Mouse (Mus musculus): ENCODE data around the gene Speer4f2. TPM values are rescaled to one million over a fixed set of nuclear protein-coding genes. Genes with fewer than 3 reads are reported as not detected.
"Not testable (repeated sequence)": the region's sequence is repeated elsewhere in the genome, so short reads cannot be mapped to it uniquely, and the experiment has no call there.

Gene Speer4f2
- not detected in 2 replicates for total RNA-seq (2015)
- total RNA-seq (2017) = not detected in 2 replicates

DNA sequence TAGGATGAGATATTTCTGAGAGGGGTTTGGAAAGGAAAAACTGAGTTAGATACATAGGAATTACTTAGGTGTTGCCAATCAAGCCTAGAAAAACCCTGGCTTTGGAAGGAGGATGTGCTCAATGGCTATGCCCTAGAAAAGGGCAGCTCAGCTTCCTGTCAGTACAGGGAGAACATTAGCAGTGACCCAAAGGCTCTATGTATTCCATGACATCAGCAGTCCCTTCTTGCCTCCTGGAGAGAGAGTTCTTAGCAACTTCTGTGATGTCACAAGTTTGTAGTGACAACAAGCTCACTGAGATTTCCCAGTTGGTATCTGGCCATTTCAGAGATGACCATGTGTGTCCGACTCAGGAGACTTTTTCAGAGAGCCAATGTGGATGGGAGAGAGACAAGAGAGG, at the start of gene Speer4f2:
TSS of gene Speer4f2 (plus strand) at position 301 of the 400 bp plus-strand sequence.
- not testable (repeated sequence) for ATAC-seq (ENCODE audit: poor library complexity, severe bottlenecking)

- ATAC-seq (ENCODE audit: poor library complexity, severe bottlenecking) = no peak
Observed at GRCm38 (mm10) chr5:17328946-17329566, 43.9 kb upstream of the Speer4f2 start.

GRCm38 (mm10) chr5:17334836-17335235, 38.1 kb upstream of the Speer4f2 start:
- ATAC-seq (ENCODE audit: poor library complexity, severe bottlenecking) = no peak

- ATAC-seq (ENCODE audit: poor library complexity, severe bottlenecking) = not testable (repeated sequence)
Observed at GRCm38 (mm10) chr5:17345741-17346140, 27.2 kb upstream of the Speer4f2 start.

- ATAC-seq (ENCODE audit: poor library complexity, severe bottlenecking) = no peak
Observed at GRCm38 (mm10) chr5:17359394-17359999, 13.5 kb upstream of the Speer4f2 start.

DNA sequence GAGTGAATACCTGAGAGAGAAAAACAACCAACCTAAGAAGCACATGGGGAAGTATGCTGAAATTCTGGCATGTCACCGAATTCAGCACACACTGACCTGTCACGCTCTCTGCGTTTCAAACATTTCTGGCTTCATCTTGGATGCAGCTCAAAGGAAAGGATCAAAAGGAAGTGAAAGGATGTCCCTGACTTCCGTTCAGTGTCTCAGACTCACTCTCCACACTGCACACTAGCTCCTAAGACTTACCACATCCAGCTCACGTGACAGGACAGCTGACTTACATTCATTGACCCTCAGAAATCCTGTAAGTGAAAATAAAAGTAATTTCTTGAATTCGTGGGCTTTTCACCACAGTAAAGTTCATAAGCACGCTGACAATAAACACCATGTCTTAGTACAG, 16.9 kb downstream of the Speer4f2 start:
- ATAC-seq (ENCODE audit: poor library complexity, severe bottlenecking) = 0 out of 2 replicates have a peak, but pooled peaks have one; percentile 27

DNA sequence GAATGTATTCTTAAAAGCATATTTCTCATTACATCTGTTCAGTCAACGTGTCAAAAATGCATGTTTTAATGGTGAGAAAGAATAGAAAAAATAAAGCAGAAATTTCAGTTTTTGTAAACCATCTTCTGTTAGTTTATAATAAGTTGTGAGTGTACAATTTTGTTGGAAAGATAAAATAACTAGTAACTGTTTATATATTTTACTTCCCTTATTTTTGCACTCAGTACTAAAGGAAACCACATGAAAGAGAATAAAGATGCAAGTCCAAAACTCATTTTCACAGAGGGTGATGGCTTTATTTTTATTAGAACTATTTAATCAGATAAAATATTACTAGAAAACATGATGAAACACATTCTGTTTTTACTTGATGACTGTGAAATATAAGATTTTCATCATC, 18.2 kb downstream of the Speer4f2 start:
- no peak for ATAC-seq (ENCODE audit: poor library complexity, severe bottlenecking)

- no peak for ATAC-seq (ENCODE audit: poor library complexity, severe bottlenecking)
Observed at GRCm38 (mm10) chr5:17400571-17400970, 27.6 kb downstream of the Speer4f2 start.

GRCm38 (mm10) chr5:17401206-17402077, 28.5 kb downstream of the Speer4f2 start:
- no peak for ATAC-seq (ENCODE audit: poor library complexity, severe bottlenecking)

DNA sequence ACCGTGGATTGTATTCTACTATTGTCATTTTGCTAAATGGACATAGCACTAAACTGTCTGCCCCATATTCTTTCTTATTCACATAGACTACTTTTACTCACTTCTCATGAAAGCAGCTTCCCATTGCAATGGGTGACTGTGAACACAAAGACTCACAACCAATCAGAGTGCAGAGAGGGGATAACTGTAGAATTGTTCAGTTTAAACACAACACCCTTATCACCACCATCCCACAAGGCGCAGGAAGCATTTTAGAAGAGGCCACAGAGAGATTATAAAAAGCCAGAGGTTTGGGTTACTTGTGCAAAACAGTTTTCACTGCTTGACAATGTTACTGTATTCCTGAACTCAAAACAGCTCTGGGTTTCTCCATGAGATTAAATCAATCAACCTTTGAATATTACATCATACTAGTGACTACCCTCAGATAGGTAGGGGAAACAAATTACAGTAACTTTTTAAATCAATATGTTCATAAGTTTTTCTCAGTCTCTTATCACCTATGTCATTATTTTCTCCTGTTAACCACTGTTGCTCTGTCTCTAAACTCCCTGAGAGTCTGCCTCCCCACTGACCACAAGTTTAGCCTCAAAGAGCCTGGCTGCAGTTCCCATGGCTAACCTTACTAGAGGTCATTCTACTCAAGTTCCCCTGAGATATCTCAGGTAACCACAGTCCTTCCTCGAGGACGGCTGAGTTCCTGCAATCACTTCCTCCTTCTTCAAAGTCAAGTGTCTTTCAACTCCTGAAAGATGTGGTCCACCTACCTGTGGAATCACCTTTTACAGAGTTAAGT, 29.5 kb downstream of the Speer4f2 start:
- ATAC-seq (ENCODE audit: poor library complexity, severe bottlenecking) = peak; percentile 27; the same call in 1 of the 2 replicates

GRCm38 (mm10) chr5:17403584-17403983, 30.6 kb downstream of the Speer4f2 start:
- no peak for ATAC-seq (ENCODE audit: poor library complexity, severe bottlenecking)

- no peak for ATAC-seq (ENCODE audit: poor library complexity, severe bottlenecking)
Observed at GRCm38 (mm10) chr5:17408924-17409660, 36.1 kb downstream of the Speer4f2 start.

DNA sequence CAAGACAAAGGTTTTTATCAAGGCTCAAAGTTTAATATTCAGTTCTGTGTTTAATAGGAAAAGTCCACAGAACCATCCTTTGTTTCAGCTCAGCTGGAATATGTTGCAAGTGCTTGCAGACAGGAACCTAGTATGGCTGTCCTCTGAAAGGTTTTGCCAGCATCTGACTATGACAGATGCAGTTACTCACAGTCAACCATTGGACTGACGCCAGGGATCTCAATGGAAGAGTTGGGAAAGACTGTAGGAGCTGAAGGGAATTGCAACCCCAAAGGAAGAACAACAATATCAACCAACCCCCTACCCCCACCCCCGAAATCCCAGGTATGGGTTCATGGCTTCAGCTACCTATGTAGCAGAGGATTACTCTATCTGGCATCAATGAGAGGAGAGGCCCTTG, 44.2 kb downstream of the Speer4f2 start:
- no peak for ATAC-seq (ENCODE audit: poor library complexity, severe bottlenecking)

- no peak for ATAC-seq (ENCODE audit: poor library complexity, severe bottlenecking)
Observed at GRCm38 (mm10) chr5:17419215-17419820, 46.3 kb downstream of the Speer4f2 start.

DNA sequence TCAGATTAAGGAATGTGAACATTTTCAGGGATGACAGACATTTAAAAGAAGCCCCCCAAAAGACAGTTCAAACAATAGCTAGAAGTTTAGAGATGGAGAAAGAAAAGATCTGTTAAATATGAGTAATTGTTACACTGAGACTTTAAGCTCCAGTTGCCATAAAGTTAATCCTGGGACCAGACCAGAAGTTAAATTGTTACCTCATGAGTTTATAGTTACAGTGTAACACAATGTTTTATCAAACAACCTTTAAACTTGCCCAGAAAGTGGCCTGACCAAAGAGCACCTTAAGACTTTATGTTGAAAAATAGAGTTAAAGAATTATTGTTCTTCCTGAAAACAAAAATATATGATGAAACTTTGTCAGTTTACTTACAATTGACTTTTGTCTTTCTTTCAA, 46.9 kb downstream of the Speer4f2 start:
- ATAC-seq (ENCODE audit: poor library complexity, severe bottlenecking) = no peak

DNA sequence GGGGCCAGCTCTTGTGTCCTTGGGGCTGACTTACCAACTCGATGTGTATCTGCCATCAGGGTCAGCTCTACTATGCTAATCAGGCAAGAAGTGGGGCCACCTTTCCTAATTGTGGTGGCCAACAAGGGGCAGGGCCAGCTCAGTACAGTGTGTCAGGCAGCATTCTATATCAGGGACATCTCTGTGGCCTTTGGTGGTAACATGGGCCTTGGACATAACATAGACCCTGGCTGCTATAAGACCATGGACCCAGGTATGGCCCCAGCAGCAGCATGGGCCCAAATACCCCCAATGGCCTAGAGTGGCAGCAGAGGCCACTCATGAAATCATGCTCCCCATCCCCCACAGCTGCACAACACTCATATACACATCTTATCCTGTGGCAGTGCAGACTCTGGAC, 49.2 kb downstream of the Speer4f2 start:
- no peak for ATAC-seq (ENCODE audit: poor library complexity, severe bottlenecking)

- no peak for ATAC-seq (ENCODE audit: poor library complexity, severe bottlenecking)
Observed at GRCm38 (mm10) chr5:17426930-17427329, 54.0 kb downstream of the Speer4f2 start.

Data from megakaryocyte, adult 5-6 weeks (primary cell).